ENCODE assay signal across 8 mouse cellular contexts in genomic region chr8:126589507-126590023, GRCm38 (mm10). TPM values are rescaled to one million over a fixed set of nuclear protein-coding genes. Genes with fewer than 3 reads are reported as not detected.
DNase-seq lines count a peak whose midpoint lies in the region; ATAC-seq and TF ChIP-seq lines count a peak whose summit lies in the region.

No protein-coding gene starts in this region.

- H3K4me1 ChIP-seq in heart, embryonic 11.5 days (ENCODE audit: control insufficient read depth, insufficient read depth, low read length) = peaks cover 32% of the 10 kb centered on the region
- H3K4me1 ChIP-seq in E14TG2a.4 (replicated peaks; ENCODE audit: low read depth, low read length) = peaks cover 68% of the 10 kb centered on the region
- peaks cover 66% of the 10 kb centered on the region for H3K4me1 ChIP-seq in forebrain, embryonic 15.5 days
- H3K4me1 ChIP-seq in liver, embryonic 15.5 days (replicated peaks) = peaks cover 80% of the 10 kb centered on the region

- DNase-seq in heart, postnatal 4 days = no peak
- DNase-seq in adrenal gland, postnatal 10 days = no peak
- DNase-seq in spleen, postnatal 4 days (ENCODE audit: low spot score in 2 of 2) = no peak
- DNase-seq in gastrocnemius, postnatal 14 days = no peak

- no peaks in the 10 kb centered on the region for H3K9me3 ChIP-seq in heart, embryonic 11.5 days (replicated peaks; ENCODE audit: control insufficient read depth, low read length)
- no peaks in the 10 kb centered on the region for H3K9me3 ChIP-seq in E14TG2a.4 (ENCODE audit: low read length)
- H3K9me3 ChIP-seq in forebrain, embryonic 15.5 days = no peaks in the 10 kb centered on the region
- no peaks in the 10 kb centered on the region for H3K9me3 ChIP-seq in liver, embryonic 15.5 days (replicated peaks)

- H3K27me3 ChIP-seq in heart, embryonic 11.5 days (ENCODE audit: control insufficient read depth, insufficient read depth, low read length) = no peaks in the 10 kb centered on the region
- H3K27me3 ChIP-seq in E14TG2a.4 (ENCODE audit: insufficient read depth, low read length) = peaks cover 3% of the 10 kb centered on the region; the same call in 1 of the 2 replicates
- H3K27me3 ChIP-seq in forebrain, embryonic 15.5 days = no peaks in the 10 kb centered on the region
- H3K27me3 ChIP-seq in liver, embryonic 15.5 days = no peaks in the 10 kb centered on the region

- TF ChIP-seq CTCF in E14TG2a.4 (conservative IDR thresholded peaks at IDR 0.05; ENCODE audit: low read length) = no peak

- H3K9ac ChIP-seq in heart, embryonic 11.5 days (ENCODE audit: low read depth, low read length) = peak overlapping the region; percentile 100
- peak overlapping the region; percentile 96 for H3K9ac ChIP-seq in forebrain, embryonic 15.5 days (replicated peaks)
- peak overlapping the region; percentile 68 for H3K9ac ChIP-seq in liver, embryonic 15.5 days

- H3K36me3 ChIP-seq in heart, embryonic 11.5 days (ENCODE audit: control insufficient read depth, insufficient read depth, low read length) = peaks cover 6% of the 10 kb centered on the region
- H3K36me3 ChIP-seq in E14TG2a.4 (ENCODE audit: insufficient read depth, low read length) = peaks cover 56% of the 10 kb centered on the region
- H3K36me3 ChIP-seq in forebrain, embryonic 15.5 days = peaks cover 2% of the 10 kb centered on the region; the same call in 1 of the 2 replicates
- H3K36me3 ChIP-seq in liver, embryonic 15.5 days (replicated peaks) = peaks cover 18% of the 10 kb centered on the region

- peak overlapping the region; percentile 100 for H3K4me3 ChIP-seq in heart, embryonic 11.5 days (ENCODE audit: low read depth, low read length)
- H3K4me3 ChIP-seq in E14TG2a.4 (replicated peaks; ENCODE audit: low read length) = peak overlapping the region; percentile 93
- H3K4me3 ChIP-seq in forebrain, embryonic 15.5 days = peak overlapping the region; percentile 86
- H3K4me3 ChIP-seq in liver, embryonic 15.5 days (replicated peaks) = peak overlapping the region; percentile 84

- 10% methylated on average over 1 of the region's 1 CpGs for WGBS in heart, embryonic 11.5 days (ENCODE audit: insufficient replicate concordance)
- WGBS in forebrain, embryonic 15.5 days = 36% methylated on average over 1 of the region's 1 CpGs
- WGBS in liver, embryonic 15.5 days (ENCODE audit: insufficient replicate concordance) = 3% methylated on average over 1 of the region's 1 CpGs

- intact Hi-C loops in gastrocnemius, postnatal 14 days (cut with DNase I; ENCODE audit: low total_unique reads) = loop anchor here (5.0 kb wide), 1 partner anchor 148 kb away; no protein-coding TSS in a partner anchor

- peak overlapping the region; percentile 91 for H3K27ac ChIP-seq in heart, embryonic 11.5 days (ENCODE audit: low read depth, low read length)
- H3K27ac ChIP-seq in forebrain, embryonic 15.5 days (replicated peaks) = peak overlapping the region; percentile 63
- peak overlapping the region; percentile 94 for H3K27ac ChIP-seq in liver, embryonic 15.5 days (replicated peaks)

- peak overlapping the region; percentile 99 for H3K4me2 ChIP-seq in heart, embryonic 11.5 days
- H3K4me2 ChIP-seq in forebrain, embryonic 15.5 days (replicated peaks) = peak overlapping the region; percentile 83
- H3K4me2 ChIP-seq in liver, embryonic 15.5 days = peak overlapping the region; percentile 95

- no peak for ATAC-seq in heart, embryonic 11.5 days (replicated peaks; ENCODE audit: insufficient number of reproducible peaks, low FRiP score, low TSS enrichment)
- ATAC-seq in forebrain, embryonic 15.5 days (replicated peaks) = no peak
- no peak for ATAC-seq in liver, embryonic 15.5 days (ENCODE audit: insufficient read depth)

RNA-seq across cellular contexts. Expression of gene Irf2bp2, which starts 4.2 kb away (rescaled TPM):
- polyA plus RNA-seq in heart, embryonic 11.5 days (2014; fragmentation: Nextera tagmentation; extraction: Ambion mirVana) = 5.9 and 6.5 TPM in 2 replicates
- total RNA-seq in heart, postnatal 4 days (2021) = 10 to 100 TPM; 98.2 to 100.0 TPM
- polyA plus RNA-seq in forebrain, embryonic 15.5 days (2015; fragmentation: Nextera tagmentation; extraction: Ambion mirVana) = 10.5 and 11.1 TPM in 2 replicates
- polyA plus RNA-seq in liver, embryonic 15.5 days (2015; fragmentation: Nextera tagmentation; extraction: Ambion mirVana) = 3.8 and 4.0 TPM in 2 replicates
- 100 to 1,000 TPM in 1 of 2 experiments, 10 to 100 TPM in 1; 91.0 to 110 TPM for total RNA-seq in adrenal gland, postnatal 10 days (2021)
- total RNA-seq in gastrocnemius, postnatal 14 days (2021) = 10 to 100 TPM; 38.7 to 45.5 TPM
